In the genomic region with DNA sequence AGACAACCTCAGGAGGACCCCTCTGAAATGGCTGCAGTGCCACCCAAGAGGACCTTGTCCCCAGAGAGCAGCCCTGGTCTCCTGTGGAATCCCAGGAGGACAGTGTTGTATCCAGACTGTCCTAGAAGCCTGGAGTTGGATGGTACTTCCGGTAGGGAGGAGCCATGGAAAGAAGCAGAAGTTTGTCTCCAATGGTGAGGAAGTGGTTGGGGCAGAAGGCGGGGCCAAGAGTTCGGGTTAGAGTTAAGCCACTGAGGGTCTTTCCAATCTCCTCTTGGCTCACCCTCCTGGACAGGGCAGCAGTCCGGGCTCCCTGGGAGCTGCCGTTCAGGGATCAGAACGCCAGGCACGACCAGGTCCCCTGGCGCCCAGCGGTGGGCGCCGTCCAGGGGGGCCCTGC, we compare ENCODE assay signal across 12 mouse cellular contexts. TPM values are rescaled to one million over a fixed set of nuclear protein-coding genes. Genes with fewer than 3 reads are reported as not detected.
DNase-seq lines count a peak whose midpoint lies in the region; ATAC-seq lines count a peak whose summit lies in the region.
"Had no signal": no experiment of that assay in that cellular context is flagged by ENCODE, and none has a peak within 500 bp of the region (broad histone marks: within the 10 kb centered on the region; RNA-seq: fewer than 3 reads in every experiment).

No protein-coding gene starts in this region.

- no peaks in the 10 kb centered on the region for H3K9me3 ChIP-seq in hindbrain, embryonic 13.5 days
- H3K9me3 ChIP-seq in hindbrain, embryonic 12.5 days (replicated peaks), result no peaks in the 10 kb centered on the region
- no peaks in the 10 kb centered on the region for H3K9me3 ChIP-seq in midbrain, embryonic 10.5 days (replicated peaks)
- H3K9me3 ChIP-seq in midbrain, embryonic 16.5 days (replicated peaks; ENCODE audit: control insufficient read depth, low read length, poor library complexity, severe bottlenecking), result no peaks in the 10 kb centered on the region
- H3K9me3 ChIP-seq: intestine, embryonic 15.5 days; limb, embryonic 15.5 days; lung, embryonic 15.5 days had no signal

- peak overlapping the region; percentile 24; the same call in 1 of the 2 replicates for H3K9ac ChIP-seq in hindbrain, embryonic 13.5 days
- no peak overlapping the region for H3K9ac ChIP-seq in hindbrain, embryonic 12.5 days
- H3K9ac ChIP-seq in midbrain, embryonic 16.5 days (ENCODE audit: low read depth, low read length), result no peak overlapping the region
- H3K9ac ChIP-seq: intestine, embryonic 15.5 days; limb, embryonic 15.5 days; lung, embryonic 15.5 days had no signal

- 57% methylated on average over 11 of the region's 11 CpGs for WGBS in hindbrain, embryonic 13.5 days
- 51% methylated on average over 11 of the region's 11 CpGs for WGBS in hindbrain, embryonic 12.5 days
- 46% methylated on average over 10 of the region's 11 CpGs for WGBS in midbrain, embryonic 10.5 days
- WGBS in midbrain, embryonic 16.5 days, result 55% methylated on average over 11 of the region's 11 CpGs

- no peaks in the 10 kb centered on the region for H3K27me3 ChIP-seq in hindbrain, embryonic 13.5 days
- no peaks in the 10 kb centered on the region for H3K27me3 ChIP-seq in hindbrain, embryonic 12.5 days
- no peaks in the 10 kb centered on the region for H3K27me3 ChIP-seq in midbrain, embryonic 10.5 days (ENCODE audit: low read depth, poor library complexity, severe bottlenecking)
- no peaks in the 10 kb centered on the region for H3K27me3 ChIP-seq in midbrain, embryonic 16.5 days (ENCODE audit: control insufficient read depth, insufficient read depth, low read depth, low read length)
- H3K27me3 ChIP-seq: intestine, embryonic 15.5 days; limb, embryonic 15.5 days; lung, embryonic 15.5 days had no signal

- H3K4me3 ChIP-seq in hindbrain, embryonic 13.5 days, result no peak overlapping the region
- no peak overlapping the region for H3K4me3 ChIP-seq in hindbrain, embryonic 12.5 days
- H3K4me3 ChIP-seq in midbrain, embryonic 10.5 days, result no peak overlapping the region
- no peak overlapping the region for H3K4me3 ChIP-seq in midbrain, embryonic 16.5 days (ENCODE audit: low read depth, low read length)
- H3K4me3 ChIP-seq: intestine, embryonic 15.5 days; limb, embryonic 15.5 days; lung, embryonic 15.5 days had no signal

- peaks cover 92% of the 10 kb centered on the region for H3K36me3 ChIP-seq in hindbrain, embryonic 13.5 days
- H3K36me3 ChIP-seq in hindbrain, embryonic 12.5 days, result peaks cover 85% of the 10 kb centered on the region
- peaks cover 96% of the 10 kb centered on the region for H3K36me3 ChIP-seq in midbrain, embryonic 10.5 days
- peaks cover 19% of the 10 kb centered on the region for H3K36me3 ChIP-seq in midbrain, embryonic 16.5 days (ENCODE audit: control insufficient read depth, insufficient read depth, low read length)

- H3K4me2 ChIP-seq in hindbrain, embryonic 13.5 days, result no peak overlapping the region
- no peak overlapping the region for H3K4me2 ChIP-seq in hindbrain, embryonic 12.5 days (replicated peaks)
- H3K4me2 ChIP-seq in midbrain, embryonic 16.5 days (ENCODE audit: low read length), result no peak overlapping the region
- H3K4me2 ChIP-seq: intestine, embryonic 15.5 days; limb, embryonic 15.5 days; lung, embryonic 15.5 days had no signal

- H3K4me1 ChIP-seq in hindbrain, embryonic 13.5 days (replicated peaks), result peaks cover 63% of the 10 kb centered on the region
- peaks cover 19% of the 10 kb centered on the region for H3K4me1 ChIP-seq in hindbrain, embryonic 12.5 days
- H3K4me1 ChIP-seq in midbrain, embryonic 10.5 days, result peaks cover 15% of the 10 kb centered on the region
- H3K4me1 ChIP-seq in midbrain, embryonic 16.5 days (ENCODE audit: control insufficient read depth, insufficient read depth, low read length), result peaks cover 26% of the 10 kb centered on the region

- ATAC-seq in hindbrain, embryonic 13.5 days (ENCODE audit: low FRiP score), result no peak
- no peak for ATAC-seq in hindbrain, embryonic 12.5 days (ENCODE audit: low FRiP score)
- ATAC-seq in midbrain, embryonic 16.5 days, result no peak
- peak; percentile 72 for ATAC-seq in granulocyte monocyte progenitor cell, adult 5-6 weeks (replicated peaks; ENCODE audit: poor library complexity, severe bottlenecking)
- ATAC-seq: intestine, embryonic 15.5 days had no signal

- no peak for DNase-seq in midbrain, embryonic 10.5 days (ENCODE audit: low spot score)
- peak; percentile 60 for DNase-seq in ZHBTc4 (ENCODE audit: low read depth, low spot score)
- no peak for DNase-seq in urinary bladder, postnatal 14 days (ENCODE audit: low spot score)
- DNase-seq in thymus, postnatal 4 days, result no peak

- H3K27ac ChIP-seq in hindbrain, embryonic 13.5 days, result peak overlapping the region; percentile 91
- H3K27ac ChIP-seq in hindbrain, embryonic 12.5 days, result no peak overlapping the region
- H3K27ac ChIP-seq in midbrain, embryonic 10.5 days (replicated peaks), result 0 out of 2 replicates have a peak overlapping the region, but pooled peaks have one; percentile 9
- no peak overlapping the region for H3K27ac ChIP-seq in midbrain, embryonic 16.5 days (ENCODE audit: low read length)
- H3K27ac ChIP-seq: intestine, embryonic 15.5 days; kidney, postnatal 0 days; limb, embryonic 15.5 days; lung, embryonic 15.5 days had no signal

RNA-seq across cellular contexts. Expression of a gene that starts 53.2 kb away (rescaled TPM):
- polyA plus RNA-seq in hindbrain, embryonic 13.5 days (2015; fragmentation: Nextera tagmentation; extraction: Ambion mirVana), result 33.1 and 35.8 TPM in 2 replicates
- 72.8 and 73.7 TPM in 2 replicates for polyA plus RNA-seq in hindbrain, embryonic 12.5 days (2016; fragmentation: Nextera tagmentation; extraction: Ambion mirVana)
- polyA plus RNA-seq in midbrain, embryonic 10.5 days (2016; fragmentation: Nextera tagmentation; extraction: Ambion mirVana), result 18.7 and 23.2 TPM in 2 replicates
- polyA plus RNA-seq in midbrain, embryonic 16.5 days (2015; fragmentation: Nextera tagmentation; extraction: Ambion mirVana), result 23.3 and 27.7 TPM in 2 replicates
- total RNA-seq in granulocyte monocyte progenitor cell, adult 5-6 weeks (2014; fragmentation: Nextera tagmentation), result 50.4 and 50.6 TPM in 2 replicates
- total RNA-seq in granulocyte monocyte progenitor cell, adult 5-6 weeks (2017), result 9.0 and 13.8 TPM in 2 replicates

Comparison
In these comparisons a context has a peak if more than half of its experiments do, and no peak if none do; other contexts are left out.
1. H3K27ac ChIP-seq: peak in hindbrain, embryonic 13.5 days (single experiment) and midbrain, embryonic 10.5 days (single experiment); none in hindbrain, embryonic 12.5 days (single experiment) and midbrain, embryonic 16.5 days (single experiment).